Mouse (Mus musculus): Measurements from ENCODE around the gene Cdc42bpa.

Cdc42bpa gene

GRCm38 (mm10) chr1:179959721-179960542 lies at the start of gene Cdc42bpa:
Gene Cdc42bpa (plus strand): TSS chr1:179960472.
- DNase-seq (ENCODE audit: low read depth, low spot score): peak; percentile 65

DNA sequence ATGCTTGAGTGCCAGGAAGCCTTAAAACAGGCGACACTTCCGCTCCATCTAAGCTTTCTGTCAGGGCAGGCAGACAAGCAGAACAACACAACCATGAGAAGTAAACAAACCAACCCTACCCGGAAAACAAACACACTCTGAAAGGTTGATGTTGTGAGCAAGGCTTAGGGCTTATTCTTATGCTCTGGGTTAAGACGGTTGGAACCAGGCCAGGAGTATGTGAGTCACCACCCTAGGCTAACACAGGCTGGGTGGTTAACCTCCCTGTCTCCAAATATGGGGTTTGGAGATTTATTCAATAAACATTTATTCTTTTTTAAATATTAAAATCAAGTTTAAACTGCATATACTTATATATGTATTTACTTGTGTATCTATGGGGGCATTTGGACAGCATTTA lies 46.8 kb upstream of the Cdc42bpa start:
- DNase-seq (ENCODE audit: low read depth, low spot score): no peak

GRCm38 (mm10) chr1:179917036-179917435 lies 43.2 kb upstream of the Cdc42bpa start:
- peak; percentile 61 for DNase-seq (ENCODE audit: low read depth, low spot score)

- DNase-seq (ENCODE audit: low read depth, low spot score): no peak
These were observed 42.8 kb upstream of the Cdc42bpa start for GRCm38 (mm10) chr1:179917481-179917880.

- no peak for DNase-seq (ENCODE audit: low read depth, low spot score)
These were observed 40.4 kb upstream of the Cdc42bpa start for GRCm38 (mm10) chr1:179919656-179920436.

DNA sequence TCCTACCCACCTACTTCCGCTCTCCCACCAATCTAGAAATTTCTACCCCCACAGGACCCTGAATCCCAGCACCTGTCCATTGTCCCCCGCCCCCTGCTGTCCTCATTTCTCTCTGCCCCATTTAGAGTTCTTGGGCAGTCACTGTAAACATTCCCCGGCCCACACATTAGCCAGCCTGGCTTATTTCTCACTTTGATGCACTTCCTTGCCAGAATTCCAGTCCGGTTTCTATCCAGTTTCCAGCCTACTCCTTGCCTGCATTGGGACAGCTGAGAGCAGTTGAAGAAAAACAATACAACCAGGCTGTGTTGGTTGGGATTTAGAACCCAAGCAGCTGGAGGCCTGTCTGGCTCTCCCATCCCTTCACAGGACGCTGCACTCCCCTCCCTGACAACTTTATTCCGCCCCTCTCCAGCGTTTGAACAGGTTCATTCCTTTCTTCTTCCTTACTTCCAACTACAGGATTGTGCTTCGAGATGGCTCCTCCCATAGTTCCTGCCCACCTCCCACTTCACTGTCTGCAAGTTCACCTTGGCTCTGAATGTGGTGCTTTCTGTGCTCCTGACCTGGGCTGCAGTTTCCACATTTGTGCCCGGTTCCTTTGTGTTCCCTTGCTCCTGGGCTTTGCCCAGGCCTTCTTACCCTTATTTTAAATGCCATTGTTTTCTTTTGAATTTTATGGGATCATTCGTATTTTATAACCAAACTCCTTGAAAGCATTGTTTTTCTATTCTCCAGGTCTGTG lies 36.4 kb upstream of the Cdc42bpa start:
- DNase-seq (ENCODE audit: low read depth, low spot score): no peak

DNA sequence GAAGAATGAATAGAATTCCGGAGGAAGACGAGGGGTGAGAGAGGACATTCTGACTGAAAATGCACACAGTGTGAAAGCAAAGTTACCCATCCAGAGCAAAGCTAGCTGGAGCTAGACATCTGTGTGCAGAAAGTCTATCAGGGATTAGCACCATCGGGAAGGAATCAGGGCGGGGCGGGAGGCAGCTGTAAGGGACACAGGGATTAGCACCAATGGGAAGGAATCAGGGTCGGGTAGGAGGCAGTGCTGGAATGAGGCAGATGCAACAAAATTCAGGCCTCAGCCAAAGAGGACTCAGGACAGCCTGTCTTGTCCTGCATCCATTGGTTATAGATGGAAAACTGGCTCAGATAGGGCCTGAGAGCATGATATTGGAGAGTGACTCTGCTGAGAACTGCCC lies 34.0 kb upstream of the Cdc42bpa start:
- no peak for DNase-seq (ENCODE audit: low read depth, low spot score)

GRCm38 (mm10) chr1:179927102-179927501 lies 33.2 kb upstream of the Cdc42bpa start:
- DNase-seq (ENCODE audit: low read depth, low spot score): no peak

GRCm38 (mm10) chr1:179928822-179929221 lies 31.4 kb upstream of the Cdc42bpa start:
- DNase-seq (ENCODE audit: low read depth, low spot score): peak; percentile 81

- DNase-seq (ENCODE audit: low read depth, low spot score): no peak
These were observed 29.0 kb upstream of the Cdc42bpa start for GRCm38 (mm10) chr1:179931247-179931646.

GRCm38 (mm10) chr1:179934064-179934463 lies 26.2 kb upstream of the Cdc42bpa start:
- DNase-seq (ENCODE audit: low read depth, low spot score): no peak

DNA sequence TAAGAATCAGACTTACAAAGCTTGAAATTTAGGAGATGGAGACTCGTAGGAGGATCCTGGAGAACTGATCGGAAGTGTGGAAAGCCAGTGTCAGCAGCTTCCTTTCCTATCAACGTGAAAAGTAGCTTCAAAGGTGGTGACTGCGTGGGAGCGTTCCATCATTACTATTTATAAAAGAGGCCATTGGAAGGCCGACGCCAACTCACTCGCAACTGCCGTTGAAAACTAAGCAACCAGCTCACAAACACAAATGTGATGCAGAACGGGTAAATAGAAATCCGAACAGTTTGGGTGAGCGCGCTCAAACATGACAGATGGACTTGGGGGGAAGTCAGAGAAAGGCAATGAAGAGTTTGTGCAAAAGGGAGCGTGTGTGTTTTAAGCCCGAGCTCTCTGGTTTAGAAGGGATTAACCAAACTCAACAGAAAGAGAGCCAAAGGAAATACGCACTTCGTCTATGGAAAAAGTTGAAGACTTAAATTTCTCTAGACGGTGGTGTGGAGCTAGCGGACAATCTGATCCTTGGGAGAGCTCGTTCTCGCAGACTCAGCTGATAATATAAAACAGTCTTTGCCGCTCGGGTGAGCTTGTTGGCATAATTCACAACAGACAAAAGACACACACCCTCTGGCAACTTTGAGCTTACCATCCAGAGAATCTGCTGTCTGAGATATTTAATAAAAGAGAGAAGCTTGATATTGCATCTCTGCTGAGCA lies 20.0 kb upstream of the Cdc42bpa start:
- DNase-seq (ENCODE audit: low read depth, low spot score): no peak

GRCm38 (mm10) chr1:179940787-179941352 lies 19.4 kb upstream of the Cdc42bpa start:
- DNase-seq (ENCODE audit: low read depth, low spot score): no peak

DNA sequence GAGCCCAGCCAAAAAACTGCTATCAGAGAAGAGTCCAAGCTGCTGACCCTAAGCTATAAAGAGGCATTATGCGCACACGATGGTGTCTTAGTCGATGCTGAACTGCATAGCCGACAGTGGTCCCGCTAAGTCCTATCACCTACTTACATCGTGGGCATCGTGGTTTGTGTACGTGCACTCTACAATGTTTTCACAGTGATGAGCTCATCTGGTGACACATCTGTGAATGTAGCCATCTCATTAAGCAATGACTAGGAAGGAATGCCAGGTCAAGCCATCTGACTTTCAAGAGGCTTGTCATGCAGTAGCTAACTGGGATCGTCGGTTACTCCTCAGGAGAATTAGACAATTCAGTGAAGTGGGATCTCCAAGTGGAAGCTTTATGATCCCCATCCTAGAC lies 15.3 kb upstream of the Cdc42bpa start:
- DNase-seq (ENCODE audit: low read depth, low spot score): no peak

GRCm38 (mm10) chr1:179946616-179947015 lies 13.7 kb upstream of the Cdc42bpa start:
- DNase-seq (ENCODE audit: low read depth, low spot score): no peak

GRCm38 (mm10) chr1:179947653-179948052 lies 12.6 kb upstream of the Cdc42bpa start:
- no peak for DNase-seq (ENCODE audit: low read depth, low spot score)

- no peak for DNase-seq (ENCODE audit: low read depth, low spot score)
These were observed 8.7 kb upstream of the Cdc42bpa start for GRCm38 (mm10) chr1:179951597-179951996.

DNA sequence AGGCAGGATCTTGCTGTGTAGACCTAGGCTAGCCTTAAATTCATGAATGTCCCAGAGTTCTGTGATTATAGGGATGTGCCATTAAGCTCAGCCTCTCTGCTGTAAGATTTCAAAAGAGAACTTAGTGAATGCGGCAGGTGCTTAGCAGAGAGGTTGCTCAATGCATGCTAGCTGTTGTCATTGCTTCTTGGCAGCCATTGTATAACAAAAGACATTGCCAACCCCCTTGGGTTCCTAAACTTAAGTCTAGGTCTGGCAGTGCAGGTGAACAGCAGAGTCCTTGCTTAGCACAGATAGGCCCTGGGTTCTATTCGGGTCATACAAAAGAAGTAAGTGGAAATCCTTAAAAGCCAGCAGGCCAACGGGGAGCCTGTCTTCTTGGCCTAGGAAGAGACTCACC lies 7.0 kb upstream of the Cdc42bpa start:
- no peak for DNase-seq (ENCODE audit: low read depth, low spot score)

DNA sequence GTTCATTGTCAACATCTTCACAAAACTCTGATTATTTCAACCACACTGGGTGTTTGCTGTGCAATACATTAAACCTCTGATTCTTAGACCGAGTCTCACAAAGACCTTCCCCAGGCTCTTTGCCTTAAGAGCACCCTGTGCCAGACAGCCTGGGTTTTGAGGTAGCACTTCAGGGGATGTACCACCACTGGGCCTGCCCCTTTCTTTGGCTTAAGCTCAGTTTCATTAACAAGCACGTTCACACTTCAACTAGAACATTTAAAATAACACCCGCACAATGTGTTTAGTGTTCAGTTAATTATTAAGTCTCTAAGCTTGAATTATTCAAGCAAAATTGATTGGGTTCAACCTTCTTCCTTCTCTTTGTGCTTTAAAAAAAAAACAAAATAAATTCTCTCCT lies 2.8 kb upstream of the Cdc42bpa start:
- DNase-seq (ENCODE audit: low read depth, low spot score): no peak

- DNase-seq (ENCODE audit: low read depth, low spot score): peak; percentile 77
These were observed 1.2 kb upstream of the Cdc42bpa start for GRCm38 (mm10) chr1:179958871-179959720.
